Mouse (Mus musculus) gastrocnemius, postnatal 10 days (tissue): ENCODE results near the gene Snx8. TPM values are rescaled to one million over a fixed set of nuclear protein-coding genes. Genes with fewer than 3 reads are reported as not detected.
"Not testable (repeated sequence)": the region's sequence is repeated elsewhere in the genome, so short reads cannot be mapped to it uniquely, and the experiment has no call there.

Source experiments
- DNase-seq: peaks from one replicate; pipeline ENCODE4 v3.0.0; 2021; ENCODE audit warnings: mixed read lengths
- total RNA-seq, 2 experiments: library from RNA; stranded (reverse); gene quantifications; 2 replicates each; pipeline ENCODE4 v1.2.3; 2021

Gene Snx8
- total RNA-seq, 2 experiments from 2014 or later: 11.6 to 16.1 TPM

DNA sequence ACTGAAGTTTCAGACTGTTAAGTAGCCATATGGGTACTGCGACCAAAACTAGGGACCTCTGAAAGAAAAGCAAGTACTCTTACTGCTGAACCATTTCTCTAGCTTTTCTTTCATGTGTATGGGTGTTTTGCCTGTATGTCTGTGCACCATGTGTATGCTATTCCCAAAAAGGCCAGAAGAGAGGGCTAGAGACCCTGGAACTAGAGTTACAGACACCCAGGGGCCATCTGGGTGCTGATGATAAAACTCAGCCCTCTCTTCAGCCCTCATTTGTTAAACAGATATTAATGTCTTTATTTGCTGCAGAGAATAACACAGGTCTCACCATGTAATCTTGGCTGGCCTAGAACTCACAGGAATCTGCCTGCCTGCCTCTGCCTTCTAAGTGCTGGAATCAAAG, 4.6 kb downstream of the Snx8 start:
- no peak for DNase-seq

DNA sequence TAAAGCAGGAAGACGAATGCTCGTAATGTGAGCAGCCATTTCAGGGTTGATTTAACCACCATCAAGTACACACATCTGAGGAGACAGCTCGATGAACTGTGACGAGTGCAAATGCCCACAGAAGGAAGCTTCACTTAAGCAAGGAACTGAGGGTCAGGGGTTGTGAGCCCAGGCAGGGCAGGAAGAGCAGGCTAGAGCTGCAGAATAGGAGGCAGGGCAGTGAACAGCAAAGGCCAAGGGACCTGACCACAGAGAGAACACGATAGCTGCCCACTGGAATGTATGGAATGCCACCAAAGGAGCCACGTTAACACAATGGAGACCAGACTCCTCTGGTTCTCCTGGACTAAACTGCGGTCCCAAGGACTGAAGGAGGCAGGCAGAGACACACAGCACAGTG, 5.5 kb downstream of the Snx8 start:
- DNase-seq: no peak

DNA sequence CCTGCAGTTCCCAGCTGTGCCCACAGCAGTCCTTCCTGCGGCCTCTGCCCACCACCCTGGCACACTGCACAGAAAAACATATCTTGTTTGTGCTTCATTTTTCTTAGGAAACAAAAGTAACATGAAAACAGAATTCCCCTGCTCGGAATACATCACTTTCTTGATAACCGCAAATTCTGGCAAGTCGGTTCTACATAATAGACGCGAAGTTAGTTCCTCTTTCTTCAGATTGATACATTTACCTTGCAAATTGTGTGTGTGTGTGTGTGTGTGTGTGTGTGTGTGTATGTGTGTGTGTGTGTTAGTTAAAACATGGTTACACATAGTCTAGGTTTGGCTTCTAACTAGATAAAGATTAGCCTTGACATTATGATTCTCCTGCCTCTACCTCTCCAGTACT, 6.4 kb downstream of the Snx8 start:
- no peak for DNase-seq

DNA sequence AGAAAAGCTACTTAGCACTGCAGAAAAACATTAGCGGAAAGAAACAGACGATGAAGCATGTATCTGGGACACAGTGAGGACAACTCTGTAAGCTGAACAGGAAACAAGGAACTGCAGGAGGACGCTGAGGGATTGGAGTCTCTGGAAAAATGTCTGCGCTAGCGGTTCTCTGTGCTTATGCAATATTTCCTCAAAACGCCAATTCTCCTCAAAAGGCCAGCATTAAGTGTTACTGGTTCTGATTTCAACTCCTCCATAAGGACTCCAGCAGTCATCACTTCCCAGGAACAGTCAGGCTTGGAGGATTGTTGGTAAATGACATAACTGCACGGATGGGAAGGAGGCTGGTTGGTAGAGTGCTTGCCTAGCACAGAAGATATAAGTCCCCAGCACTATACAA, 7.9 kb downstream of the Snx8 start:
- no peak for DNase-seq

DNA sequence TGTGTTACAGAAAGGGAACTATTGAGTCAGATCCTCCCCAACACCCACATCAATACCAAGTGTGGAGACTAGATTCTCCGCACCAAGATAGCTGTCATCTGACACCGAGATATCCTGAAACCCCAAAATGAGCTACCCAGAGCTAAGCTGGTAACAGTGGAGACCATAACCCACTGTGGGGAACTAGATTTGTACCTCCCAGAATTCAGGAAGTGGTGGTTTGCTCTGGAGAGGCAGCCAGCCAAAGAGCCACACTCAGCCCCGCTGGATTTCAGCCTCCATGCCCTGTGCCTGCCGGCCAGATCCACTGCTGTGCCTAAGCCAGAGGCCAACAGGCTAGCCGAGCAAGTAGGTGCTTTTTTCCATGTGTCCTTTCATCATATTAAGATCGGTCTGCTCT, 9.8 kb downstream of the Snx8 start:
- DNase-seq: no peak

DNA sequence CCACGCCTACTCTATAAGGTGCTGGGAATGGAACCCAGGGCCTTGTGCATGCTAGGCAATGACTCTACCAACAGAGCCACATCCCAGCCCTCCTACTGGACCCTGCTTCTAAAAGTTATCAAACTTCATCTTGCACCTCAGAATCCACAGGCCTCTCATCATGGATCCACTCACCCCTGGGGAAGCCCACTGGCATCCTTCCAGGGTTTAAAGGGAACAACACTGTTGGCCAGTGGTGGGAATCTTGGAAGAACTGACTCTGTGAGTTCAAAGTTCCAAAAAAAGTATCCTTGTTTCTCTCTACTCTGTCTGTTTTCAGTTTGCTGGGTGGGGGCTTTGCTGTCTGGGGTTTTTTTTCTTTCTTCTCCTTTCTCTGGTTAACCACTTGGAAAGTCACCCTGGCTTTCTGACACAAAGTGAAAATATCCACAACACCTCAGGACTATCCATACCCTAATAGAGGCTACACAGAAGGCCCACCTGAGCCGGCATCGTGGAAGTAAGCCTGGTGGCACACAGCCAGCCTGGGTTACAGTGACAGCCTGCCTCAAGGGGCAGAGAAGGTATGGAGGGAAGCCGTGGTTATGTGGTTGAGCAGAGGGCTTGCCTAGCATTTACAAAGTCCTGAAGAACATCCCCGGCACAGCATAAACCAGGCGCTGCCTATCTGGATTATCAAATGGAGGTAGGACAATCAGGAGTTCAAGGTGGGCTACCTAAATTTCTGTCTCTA, 10.8 kb downstream of the Snx8 start:
- DNase-seq: no peak

DNA sequence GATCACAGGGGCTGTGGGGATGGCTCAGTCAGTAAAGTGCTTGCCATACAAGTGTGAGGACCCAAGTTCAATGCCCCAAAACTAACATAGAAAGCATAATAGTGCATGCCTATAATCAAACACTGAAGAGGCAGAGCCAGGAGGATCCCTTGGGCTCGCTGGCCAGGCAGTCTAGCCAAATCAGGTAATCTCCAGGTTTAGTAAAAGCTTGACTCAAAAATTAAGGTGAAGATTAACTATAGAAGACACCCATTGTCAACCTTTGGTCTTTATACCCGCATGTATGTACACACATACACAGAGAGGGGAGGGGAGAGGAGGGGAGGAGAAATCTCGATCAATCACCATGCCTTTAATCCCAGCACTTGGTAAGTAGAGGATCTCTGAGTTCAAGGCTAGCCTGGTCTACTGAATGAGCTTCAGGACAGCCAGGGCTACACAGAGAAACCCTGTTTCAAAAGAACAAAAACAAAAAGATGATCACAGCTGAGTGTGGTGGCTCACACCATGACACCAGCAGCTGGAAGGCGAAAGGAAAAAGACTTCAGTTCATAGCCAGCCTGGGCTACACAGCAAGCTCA, 13.7 kb downstream of the Snx8 start:
- DNase-seq: no peak

DNA sequence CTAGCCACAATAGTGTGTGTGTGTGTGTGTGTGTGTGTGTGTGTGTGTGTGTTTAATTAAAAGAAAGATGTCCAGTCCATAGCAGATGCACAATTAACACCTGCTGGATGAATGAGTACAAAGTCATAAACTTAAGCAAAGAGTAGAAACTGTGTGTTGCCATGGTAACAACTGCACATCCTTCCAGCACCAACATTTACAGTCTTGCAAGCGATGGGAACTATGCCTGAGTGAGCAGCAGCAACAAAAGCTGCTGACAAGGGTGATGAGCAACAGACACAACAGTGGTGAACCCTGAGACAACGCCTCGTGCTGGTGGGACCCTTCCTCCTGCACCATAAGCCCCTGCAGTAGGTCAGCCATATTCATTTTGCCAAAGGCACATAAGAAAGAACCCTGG, 14.8 kb downstream of the Snx8 start:
- DNase-seq: no peak

DNA sequence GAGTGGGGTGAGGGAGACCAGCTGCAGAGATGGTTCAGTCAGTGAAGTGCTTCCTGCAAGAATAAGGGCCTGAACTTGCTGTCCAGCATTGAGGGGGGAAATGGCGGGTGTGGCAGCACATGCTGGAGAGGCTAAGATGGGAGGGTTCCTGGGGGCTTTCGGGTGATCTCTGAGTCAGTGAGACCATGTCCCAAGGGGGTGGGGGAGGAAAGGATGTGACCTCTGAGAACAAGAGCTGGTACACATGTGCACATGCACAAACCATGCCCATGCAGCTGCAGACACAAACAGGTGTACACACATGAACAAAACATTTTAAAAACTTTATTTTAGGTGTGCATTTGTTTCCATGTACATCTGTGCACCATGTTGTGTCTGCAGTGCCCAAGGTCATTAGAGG, 15.4 kb downstream of the Snx8 start:
- no peak for DNase-seq

DNA sequence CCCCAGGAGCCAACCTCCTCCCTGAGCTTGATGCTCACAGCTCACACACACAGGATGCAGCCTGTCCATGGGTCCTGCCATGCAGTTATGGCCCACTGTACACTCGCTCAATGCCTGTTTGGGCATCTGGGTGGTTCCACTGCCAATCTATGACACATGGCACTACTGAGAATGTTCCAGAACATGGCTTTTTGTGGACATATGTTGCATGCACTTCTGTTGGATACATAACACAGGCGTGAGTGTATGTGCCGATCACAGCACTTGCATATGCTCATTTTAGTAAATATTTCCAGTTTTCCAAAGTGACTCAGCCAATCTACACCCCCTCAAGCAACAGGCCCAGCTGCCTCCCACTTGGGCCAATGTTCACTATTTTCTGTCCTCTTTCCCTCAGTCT, 17.4 kb downstream of the Snx8 start:
- DNase-seq: no peak

DNA sequence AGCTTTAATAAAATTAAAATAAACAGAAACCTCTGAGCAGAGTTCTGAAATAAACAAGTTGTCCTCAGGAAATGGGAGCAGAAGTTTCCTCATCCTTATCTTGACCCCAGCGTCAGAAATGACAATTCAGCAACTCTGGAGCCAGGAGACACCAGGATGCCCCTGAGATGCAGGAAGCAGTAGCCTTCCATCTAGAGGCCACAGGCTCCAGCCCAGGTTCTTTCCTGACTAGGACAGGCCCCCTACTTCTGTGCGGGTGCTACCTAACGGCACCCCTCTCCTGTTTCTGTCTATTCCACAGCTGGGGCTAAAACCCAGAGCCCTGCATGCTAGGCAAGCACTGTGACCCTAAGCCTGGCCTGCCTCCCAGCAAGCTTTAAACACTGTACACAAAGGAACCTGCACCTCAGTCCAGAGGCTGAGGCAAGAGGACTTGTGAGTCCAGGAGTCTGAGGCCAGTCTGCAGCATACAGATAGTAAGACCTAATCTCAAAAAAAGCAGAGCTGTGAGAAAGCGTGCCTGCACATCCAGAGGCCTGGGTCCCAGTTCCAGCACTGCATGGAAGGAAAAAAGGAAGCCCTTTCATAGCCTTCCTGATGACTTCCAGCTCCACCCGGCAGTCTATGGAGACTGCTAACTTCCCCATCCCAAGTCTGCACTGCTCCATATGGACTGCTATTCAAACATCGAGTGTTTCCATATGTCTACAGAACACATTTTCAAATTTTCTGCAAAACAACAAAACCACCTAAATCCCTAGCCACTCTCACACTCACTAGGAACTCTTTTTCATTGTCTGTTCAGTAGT, 18.4 kb downstream of the Snx8 start:
- DNase-seq: no peak

DNA sequence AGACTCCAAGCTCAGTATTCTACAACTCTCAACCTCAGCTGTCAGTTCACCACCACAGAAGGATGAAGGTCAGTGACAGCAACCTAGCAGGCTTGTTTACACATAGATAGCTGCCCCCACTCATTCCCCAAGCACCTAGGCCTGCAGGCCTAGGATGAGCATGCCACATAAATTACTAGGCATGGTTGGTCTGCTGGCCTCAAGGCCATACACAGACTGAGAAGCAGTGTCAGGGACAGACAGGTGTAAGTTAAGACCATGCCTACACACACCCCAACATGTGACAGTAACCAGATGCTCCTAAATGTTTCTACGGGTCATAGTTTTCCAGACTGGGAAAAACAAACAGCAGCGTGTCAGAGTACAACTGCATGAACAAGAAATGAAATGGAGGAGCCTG, 19.6 kb downstream of the Snx8 start:
- DNase-seq: no peak

DNA sequence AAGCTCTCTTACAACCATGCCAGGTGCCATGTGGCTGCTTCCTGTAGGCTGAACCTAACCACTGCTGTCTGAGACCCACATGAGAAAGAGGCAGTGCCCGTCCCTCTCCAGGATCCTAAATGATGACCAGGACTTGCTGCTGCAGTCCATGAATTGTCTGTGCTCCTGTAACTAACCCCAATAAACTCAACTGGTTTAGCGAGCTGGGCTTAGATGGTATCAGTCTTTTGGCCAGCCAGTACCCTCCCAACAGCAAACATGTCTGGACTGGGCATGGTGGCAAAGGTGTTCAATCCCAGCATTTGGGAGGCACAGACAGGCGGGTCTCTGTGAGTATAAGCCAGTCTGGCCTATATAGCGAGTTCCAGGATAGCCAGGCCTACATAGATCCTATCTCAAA, 20.1 kb downstream of the Snx8 start:
- no peak for DNase-seq

DNA sequence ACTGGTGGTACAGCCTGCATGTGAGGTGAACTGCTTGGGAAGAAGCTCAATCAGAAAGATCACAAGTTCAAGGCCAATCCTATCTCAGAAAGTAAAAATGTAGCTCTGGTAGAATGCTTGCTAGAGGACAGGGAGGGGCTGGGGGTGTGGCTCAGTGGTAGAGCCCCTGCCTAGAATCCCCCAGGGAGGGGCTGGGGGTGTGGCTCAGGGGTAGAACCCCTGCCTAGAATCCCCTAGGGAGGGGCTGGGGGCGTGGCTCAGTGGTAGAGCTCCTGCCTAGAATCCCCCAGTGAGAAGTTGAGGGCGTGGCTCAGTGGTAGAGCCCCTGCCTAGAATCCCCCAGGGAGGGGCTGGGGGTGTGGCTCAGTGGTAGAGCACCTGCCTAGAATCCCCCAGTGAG, 20.9 kb downstream of the Snx8 start:
- DNase-seq: not testable (repeated sequence)

DNA sequence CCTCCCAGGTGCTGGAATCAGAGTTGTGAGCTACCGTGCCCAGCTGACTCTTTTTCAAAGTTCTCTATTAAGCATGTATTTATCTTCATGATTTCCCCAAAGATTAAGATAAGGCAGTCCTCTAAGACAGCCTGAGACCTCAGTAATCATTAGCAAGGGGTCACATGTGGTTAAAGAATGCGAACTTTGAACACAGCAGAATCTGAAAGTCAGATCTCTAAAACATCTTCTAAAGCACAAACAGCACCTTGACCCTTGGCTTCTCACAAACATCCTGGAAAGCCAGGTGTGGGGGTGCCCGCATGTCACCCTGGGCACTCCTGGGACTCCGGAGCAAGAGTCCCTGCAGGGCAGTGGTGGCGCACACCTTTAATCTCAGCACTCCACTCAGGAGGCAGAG, 24.6 kb downstream of the Snx8 start:
- no peak for DNase-seq

DNA sequence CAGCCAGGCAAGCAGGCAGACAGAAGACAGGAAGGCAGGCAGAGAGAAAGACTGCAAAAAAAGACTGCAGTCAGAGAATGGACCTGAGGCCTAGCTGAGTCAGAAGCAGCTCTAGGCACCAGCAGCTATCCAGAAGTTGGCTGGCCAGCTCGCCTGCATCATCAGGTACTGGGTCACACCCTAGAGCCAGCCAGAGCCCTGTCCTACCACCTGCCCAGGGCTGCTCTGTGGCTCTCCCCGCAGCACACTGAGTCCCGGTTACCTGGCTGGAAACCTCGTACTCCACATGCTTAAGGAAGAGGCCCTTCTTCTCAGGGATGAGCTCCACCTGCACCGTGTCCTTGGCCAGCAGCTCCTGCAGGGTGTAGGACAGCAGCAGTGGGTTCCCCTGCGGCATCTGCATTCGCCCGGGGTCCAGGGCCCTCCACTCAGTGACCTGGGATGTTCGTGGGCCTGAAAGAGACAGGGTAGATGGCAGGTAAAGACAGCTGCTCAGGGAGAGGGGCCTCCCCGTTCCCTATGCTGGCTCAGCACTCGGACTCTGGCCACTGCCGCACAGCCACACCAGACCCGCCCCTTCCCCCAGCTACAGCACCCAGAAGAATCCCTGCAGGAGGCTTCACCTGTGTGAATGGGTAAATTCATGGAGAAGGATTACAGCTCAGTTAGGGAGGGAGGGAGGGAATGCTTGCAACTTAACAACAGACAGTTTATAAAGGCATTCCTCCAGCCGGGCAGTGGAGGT, 29.0 kb downstream of the Snx8 start:
- no peak for DNase-seq

DNA sequence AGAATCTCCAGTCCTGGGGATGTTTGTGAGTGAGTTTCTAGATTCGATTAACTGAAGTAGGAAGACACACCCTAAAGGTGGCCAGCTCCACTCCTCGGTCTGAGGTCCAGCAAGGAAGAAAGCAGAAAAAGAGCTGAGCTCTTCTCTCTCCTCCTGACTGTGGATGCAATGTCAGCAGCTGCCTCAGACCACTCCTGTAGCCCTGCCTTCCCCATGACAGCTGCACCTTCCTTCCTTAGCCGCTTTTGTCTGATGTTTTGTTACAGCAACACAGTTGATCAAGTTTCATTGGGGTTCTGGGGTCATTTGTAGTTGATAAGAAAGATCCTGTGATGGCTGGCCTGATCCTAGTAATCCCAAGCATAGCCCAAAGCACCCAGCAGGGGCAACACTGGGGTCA, 31.6 kb downstream of the Snx8 start:
- DNase-seq: no peak

DNA sequence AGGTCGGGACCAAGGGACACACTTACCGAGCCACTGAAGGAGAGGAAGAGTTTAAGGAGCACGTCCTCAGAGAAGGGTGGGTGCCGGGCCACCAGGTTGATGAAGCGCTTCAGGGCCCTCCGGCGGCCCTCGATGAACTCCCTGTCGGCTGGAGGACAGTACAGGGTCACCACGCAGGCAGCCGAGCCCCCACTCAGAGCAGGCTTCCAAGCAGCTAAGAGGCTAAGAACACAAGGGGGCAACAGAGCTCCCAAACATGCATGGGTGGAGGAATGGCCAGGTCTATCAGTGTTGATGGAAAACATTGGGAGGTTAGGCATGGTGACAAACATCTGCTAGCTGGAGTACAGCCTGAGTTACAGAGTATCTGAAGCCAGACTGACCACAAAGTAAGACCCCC, 33.1 kb downstream of the Snx8 start:
- no peak for DNase-seq

DNA sequence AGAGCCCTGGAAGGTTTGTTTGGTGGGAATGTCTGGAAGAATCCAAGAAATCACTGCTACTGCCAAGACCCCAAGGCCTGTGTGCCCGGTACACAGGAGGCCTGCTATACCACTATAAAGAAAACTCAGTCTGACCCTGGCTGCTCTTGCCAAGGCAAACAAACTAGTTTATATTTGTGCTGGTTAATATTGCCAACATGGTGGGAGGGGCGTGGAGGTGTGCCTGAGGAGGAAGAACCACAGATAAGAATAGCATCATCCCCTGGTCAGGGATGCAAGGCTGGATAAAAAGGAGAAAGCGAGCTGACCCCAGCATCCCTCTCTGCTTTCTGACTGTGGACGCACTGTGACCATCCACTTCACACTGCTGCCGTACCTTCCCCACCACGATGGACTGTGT, 36.7 kb downstream of the Snx8 start:
- DNase-seq: no peak

DNA sequence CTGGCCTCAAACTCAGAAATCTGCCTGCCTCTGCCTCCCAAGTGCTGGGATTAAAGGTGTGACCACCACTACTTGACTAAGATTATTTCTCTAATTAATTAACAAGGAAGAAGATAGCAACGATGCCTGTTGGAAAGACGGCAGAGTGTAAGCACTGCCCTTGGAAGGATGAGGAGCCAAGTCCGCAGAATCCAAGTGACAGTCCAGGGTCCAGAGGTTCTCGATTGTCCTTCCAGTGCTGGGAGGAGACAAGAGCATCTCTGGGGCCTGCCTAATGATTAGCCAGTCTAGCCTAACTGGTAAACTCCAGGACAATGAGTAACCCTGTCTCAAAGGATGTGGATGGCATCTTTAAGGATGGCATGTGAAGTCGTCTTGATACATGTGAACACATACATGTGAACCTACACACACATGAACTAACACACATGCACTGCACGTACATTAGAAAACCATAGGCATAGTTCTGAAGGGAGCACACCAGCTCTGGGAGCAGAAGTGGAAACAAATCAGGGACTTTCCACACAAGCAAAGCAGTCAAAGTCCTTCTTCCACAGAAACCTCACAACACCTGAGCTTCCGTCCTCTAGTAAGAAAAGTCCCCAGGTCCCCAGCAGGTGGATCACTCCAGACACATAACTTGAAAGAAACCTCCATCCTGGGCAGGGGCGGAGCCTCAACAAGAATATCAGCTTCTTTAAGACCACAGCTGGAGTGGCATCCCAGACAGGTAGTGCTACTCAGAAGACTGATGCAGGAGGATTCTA, 38.1 kb downstream of the Snx8 start:
- DNase-seq: no peak

DNA sequence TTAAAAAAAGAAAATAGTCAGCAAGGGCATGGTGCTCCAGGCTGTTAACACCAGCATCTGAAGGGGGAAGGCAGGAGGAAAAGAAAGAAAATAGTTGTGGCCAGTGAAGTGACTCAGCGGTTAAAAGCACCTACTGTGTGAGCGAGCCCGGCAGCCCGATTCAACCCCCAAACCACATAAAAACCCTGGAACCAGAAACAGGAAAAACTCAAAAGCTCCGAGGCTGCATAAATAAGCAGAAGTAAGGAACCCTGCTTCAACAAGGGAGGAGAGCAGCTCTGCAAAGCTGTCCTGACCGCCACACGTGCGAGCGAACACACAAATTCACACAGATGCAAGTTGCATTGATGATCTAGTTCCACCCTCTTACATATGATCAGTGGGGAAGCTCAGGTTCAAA, 39.2 kb downstream of the Snx8 start:
- DNase-seq: no peak

DNA sequence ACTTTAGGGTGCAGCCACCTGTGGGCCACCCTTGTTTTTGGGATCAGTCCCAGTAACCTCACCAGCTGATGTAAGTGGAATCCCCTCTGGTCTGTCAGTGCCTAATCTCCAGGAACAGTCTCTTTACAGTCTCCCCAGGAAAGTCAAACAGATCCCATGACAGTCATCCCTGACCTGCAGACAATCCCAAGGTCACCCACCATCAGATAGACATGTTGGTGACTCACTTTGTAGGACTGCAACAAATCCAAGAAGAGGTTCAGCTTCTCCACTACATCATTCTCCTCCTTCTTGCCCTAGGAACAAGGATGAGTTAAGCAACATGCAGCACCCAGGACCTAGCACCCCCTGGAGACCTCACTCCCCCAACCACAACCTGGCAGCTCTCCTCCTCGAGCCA, 43.0 kb downstream of the Snx8 start:
- DNase-seq: no peak
